Mouse (Mus musculus) testis, adult 2 months (tissue): ENCODE results near the gene Madcam1.

ENCODE experiments used
- CTCF ChIP-seq: fragments of 200-500 bp; IDR thresholded peaks from 2 replicates; pipeline ENCODE4 v1.5.1; 2012; ENCODE audit warnings: low read depth, mild to moderate bottlenecking, inconsistent platforms, low read length, moderate library complexity; ENCODE audit not compliant: control insufficient read depth, insufficient read depth, insufficient replicate concordance
- POLR2A ChIP-seq: fragments of 200-500 bp; IDR thresholded peaks from 2 replicates; pipeline ENCODE4 v1.6.1; 2012; ENCODE audit warnings: low read depth, mild to moderate bottlenecking, inconsistent platforms, low read length, moderate library complexity; ENCODE audit not compliant: control insufficient read depth

DNA sequence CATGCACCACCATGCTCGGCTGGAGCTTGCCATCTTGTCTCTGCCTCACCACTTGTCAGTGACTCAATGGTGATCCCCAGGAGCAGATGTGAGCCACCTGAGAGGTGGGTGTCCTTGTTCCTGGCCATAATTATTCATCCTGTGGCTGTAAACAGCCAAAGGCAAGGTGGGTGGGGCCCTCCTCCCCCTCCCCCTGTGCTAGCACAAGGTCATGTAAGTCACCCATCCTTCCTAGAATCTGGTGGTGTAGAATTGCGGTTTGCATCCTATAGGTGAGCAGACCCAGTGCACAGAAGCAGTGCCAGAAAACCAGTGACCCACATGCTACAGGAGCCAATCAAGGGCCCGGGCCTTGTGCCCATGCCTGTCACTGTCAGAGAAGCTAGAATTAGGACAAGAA is 8.7 kb downstream of the Madcam1 start:
- TF ChIP-seq CTCF (no peak), POLR2A (no peak)
